Mouse (Mus musculus): ENCODE results near the gene Plcd3. TPM values are rescaled to one million over a fixed set of nuclear protein-coding genes. Genes with fewer than 3 reads are reported as not detected.

Plcd3 gene
- polyA plus RNA-seq, 1 experiment from 2014 or later: 0.92 TPM

DNA sequence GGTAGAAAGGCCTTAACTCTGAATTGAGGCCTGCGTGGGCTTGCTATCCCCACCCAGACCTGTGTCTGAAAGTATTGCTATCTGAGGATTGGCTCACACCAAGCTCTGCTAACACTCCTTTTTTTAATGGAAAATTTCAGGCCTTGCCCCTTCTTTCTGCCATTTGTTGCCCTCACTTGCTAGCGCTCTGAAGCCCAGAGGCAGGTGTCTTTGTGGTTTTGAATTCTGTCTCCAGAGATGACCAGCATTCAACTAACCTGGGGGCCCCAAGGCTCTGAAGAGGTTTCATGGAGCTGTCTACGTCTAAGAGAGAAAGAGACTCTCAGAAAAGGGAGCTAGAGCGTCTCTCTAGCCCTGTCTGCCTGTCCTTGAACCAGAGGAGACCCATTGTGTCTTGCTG is 33.2 kb downstream of the Plcd3 start:
- peaks cover 73% of the 10 kb centered on the region for H3K36me3 ChIP-seq (ENCODE audit: poor library complexity, severe bottlenecking)

GRCm38 (mm10) chr11:103067457-103068001 is 33.9 kb downstream of the Plcd3 start:
- no peaks in the 10 kb centered on the region for H3K27me3 ChIP-seq
- H3K9me3 ChIP-seq (replicated peaks): no peaks in the 10 kb centered on the region
- no peaks in the 10 kb centered on the region for H3K4me1 ChIP-seq
- peaks cover 78% of the 10 kb centered on the region for H3K36me3 ChIP-seq (ENCODE audit: poor library complexity, severe bottlenecking)
- ATAC-seq: no peak
- H3K4me2 ChIP-seq: no peak overlapping the region
- 90% methylated on average over 8 of the region's 8 CpGs for WGBS
- no peak overlapping the region for H3K27ac ChIP-seq
- no peak overlapping the region for H3K9ac ChIP-seq
- no peak overlapping the region for H3K4me3 ChIP-seq

More for the DNA sequence above, 33.2 kb downstream of the Plcd3 start:
- no peak for ATAC-seq
- no peaks in the 10 kb centered on the region for H3K9me3 ChIP-seq (replicated peaks)
- H3K4me2 ChIP-seq: no peak overlapping the region
- no peak overlapping the region for H3K9ac ChIP-seq
- H3K27me3 ChIP-seq: no peaks in the 10 kb centered on the region
- 88% methylated on average over 4 of the region's 4 CpGs for WGBS
- H3K4me3 ChIP-seq: no peak overlapping the region
- no peaks in the 10 kb centered on the region for H3K4me1 ChIP-seq
- no peak overlapping the region for H3K27ac ChIP-seq

DNA sequence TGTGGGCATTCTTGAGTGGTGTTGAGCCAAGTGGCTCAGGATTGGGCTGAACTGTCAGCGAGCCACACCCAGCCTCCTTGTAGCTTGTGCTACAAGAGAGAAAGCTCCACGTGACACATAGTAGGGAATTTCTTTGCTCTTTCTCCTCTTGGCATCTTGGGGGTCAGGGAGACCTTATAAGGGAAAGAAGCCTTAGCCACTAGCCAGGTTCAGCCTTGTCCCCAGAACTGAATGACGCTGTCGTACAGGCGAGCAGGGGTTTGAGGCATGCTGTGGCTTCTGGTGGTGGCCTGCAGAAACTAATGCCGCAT is 34.5 kb downstream of the Plcd3 start:
- Histone ChIP-seq H3K27ac (no peak overlapping the region), H3K4me2 (no peak overlapping the region), H3K27me3 (no peaks in the 10 kb centered on the region), H3K9me3 (replicated peaks) (no peaks in the 10 kb centered on the region), H3K4me3 (no peak overlapping the region), H3K4me1 (no peaks in the 10 kb centered on the region), H3K36me3 (ENCODE audit: poor library complexity, severe bottlenecking) (peaks cover 82% of the 10 kb centered on the region), H3K9ac (no peak overlapping the region)
- no peak for ATAC-seq
- 95% methylated on average over 6 of the region's 6 CpGs for WGBS

GRCm38 (mm10) chr11:103066191-103067050 is 35.0 kb downstream of the Plcd3 start:
- Histone ChIP-seq H3K4me1 (no peaks in the 10 kb centered on the region), H3K9me3 (replicated peaks) (no peaks in the 10 kb centered on the region), H3K27me3 (no peaks in the 10 kb centered on the region), H3K4me3 (no peak overlapping the region), H3K4me2 (no peak overlapping the region), H3K36me3 (ENCODE audit: poor library complexity, severe bottlenecking) (peaks cover 88% of the 10 kb centered on the region), H3K27ac (no peak overlapping the region), H3K9ac (no peak overlapping the region)
- ATAC-seq: no peak
- WGBS: 94% methylated on average over 14 of the region's 14 CpGs

DNA sequence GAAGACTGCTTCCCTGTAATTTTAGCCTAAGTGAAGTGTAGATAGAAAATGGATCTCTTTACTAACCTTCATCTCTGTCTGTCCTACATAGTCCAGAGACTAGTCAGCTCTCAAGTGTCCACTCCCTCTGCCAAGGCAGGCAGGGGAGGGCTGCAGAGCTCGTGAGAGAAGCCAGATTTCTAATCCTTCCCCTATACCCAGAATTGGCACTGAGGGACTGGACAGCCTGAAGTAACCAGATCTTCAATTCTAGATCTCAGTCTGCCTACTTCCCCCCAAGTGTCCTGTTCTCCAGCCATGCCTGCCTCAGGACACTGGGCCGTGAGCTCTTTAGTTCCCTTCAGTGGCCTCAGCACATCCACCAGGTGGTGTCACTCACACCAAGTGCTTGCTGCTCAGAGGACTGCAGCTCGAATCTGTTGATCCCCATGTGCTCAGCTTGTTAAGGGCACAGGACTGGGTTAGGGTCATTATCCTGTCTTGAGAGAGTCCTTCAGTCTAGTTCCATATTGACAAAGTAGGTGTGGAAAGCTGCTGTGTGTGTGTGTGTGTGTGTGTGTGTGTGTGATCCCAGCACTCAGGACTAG is 42.9 kb downstream of the Plcd3 start:
- no peak for ATAC-seq
- H3K36me3 ChIP-seq (ENCODE audit: poor library complexity, severe bottlenecking): peaks cover 86% of the 10 kb centered on the region
- no peak overlapping the region for H3K9ac ChIP-seq
- H3K27me3 ChIP-seq: no peaks in the 10 kb centered on the region
- no peak overlapping the region for H3K4me2 ChIP-seq
- no peak overlapping the region for H3K27ac ChIP-seq
- H3K9me3 ChIP-seq (replicated peaks): no peaks in the 10 kb centered on the region
- no peak overlapping the region for H3K4me3 ChIP-seq
- WGBS: 86% methylated on average over 3 of the region's 3 CpGs
- H3K4me1 ChIP-seq: no peaks in the 10 kb centered on the region

- Histone ChIP-seq H3K9ac (no peak overlapping the region), H3K36me3 (ENCODE audit: poor library complexity, severe bottlenecking) (peaks cover 90% of the 10 kb centered on the region), H3K4me1 (no peaks in the 10 kb centered on the region), H3K4me3 (no peak overlapping the region), H3K27me3 (no peaks in the 10 kb centered on the region), H3K9me3 (replicated peaks) (no peaks in the 10 kb centered on the region), H3K4me2 (no peak overlapping the region), H3K27ac (no peak overlapping the region)
- no peak for ATAC-seq
- WGBS: 96% methylated on average over 7 of the region's 7 CpGs
Observed at GRCm38 (mm10) chr11:103056636-103057035, 44.8 kb downstream of the Plcd3 start.

DNA sequence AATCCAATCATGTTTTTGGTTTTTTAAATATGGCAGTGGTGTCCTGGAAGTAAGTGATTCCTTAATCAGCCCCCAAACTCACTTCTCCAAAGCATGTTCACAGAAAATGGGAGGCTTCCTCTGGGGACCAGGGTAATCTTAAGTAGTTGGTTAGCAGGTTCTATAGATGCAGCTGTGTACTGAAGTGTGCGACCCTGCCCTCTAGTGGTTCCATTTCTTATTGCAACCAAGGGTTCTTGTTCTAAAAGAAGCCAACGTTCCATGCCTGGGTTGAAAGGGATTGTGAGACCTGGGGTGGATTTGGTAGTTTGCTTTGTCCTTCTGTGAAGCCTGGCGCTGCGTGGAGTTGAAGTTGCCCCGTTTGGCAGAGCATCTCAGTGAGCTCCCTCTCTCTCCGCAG is 46.7 kb downstream of the Plcd3 start:
- no peak overlapping the region for H3K4me2 ChIP-seq
- H3K9me3 ChIP-seq (replicated peaks): no peaks in the 10 kb centered on the region
- peaks cover 88% of the 10 kb centered on the region for H3K36me3 ChIP-seq (ENCODE audit: poor library complexity, severe bottlenecking)

GRCm38 (mm10) chr11:103053191-103054076 is 48.0 kb downstream of the Plcd3 start:
- Histone ChIP-seq H3K4me1 (no peaks in the 10 kb centered on the region), H3K9me3 (replicated peaks) (no peaks in the 10 kb centered on the region), H3K4me3 (no peak overlapping the region), H3K4me2 (no peak overlapping the region), H3K36me3 (ENCODE audit: poor library complexity, severe bottlenecking) (peaks cover 78% of the 10 kb centered on the region), H3K27ac (no peak overlapping the region), H3K27me3 (no peaks in the 10 kb centered on the region), H3K9ac (no peak overlapping the region)
- 93% methylated on average over 18 of the region's 18 CpGs for WGBS
- no peak for ATAC-seq

More for the DNA sequence above, 46.7 kb downstream of the Plcd3 start:
- Histone ChIP-seq H3K9ac (no peak overlapping the region), H3K4me1 (no peaks in the 10 kb centered on the region), H3K27me3 (no peaks in the 10 kb centered on the region), H3K4me3 (no peak overlapping the region), H3K27ac (no peak overlapping the region)
- WGBS: 42% methylated on average over 6 of the region's 6 CpGs
- no peak; the same call in 1 of the 2 replicates for ATAC-seq

- Histone ChIP-seq H3K27me3 (no peaks in the 10 kb centered on the region), H3K4me2 (no peak overlapping the region), H3K9ac (no peak overlapping the region), H3K4me3 (no peak overlapping the region), H3K4me1 (no peaks in the 10 kb centered on the region), H3K27ac (no peak overlapping the region), H3K9me3 (replicated peaks) (no peaks in the 10 kb centered on the region), H3K36me3 (ENCODE audit: poor library complexity, severe bottlenecking) (peaks cover 72% of the 10 kb centered on the region)
- WGBS: 86% methylated on average over 6 of the region's 6 CpGs
- no peak for ATAC-seq
Observed at GRCm38 (mm10) chr11:103052078-103052477, 49.4 kb downstream of the Plcd3 start.

GRCm38 (mm10) chr11:103051249-103051691 is 50.2 kb downstream of the Plcd3 start:
- H3K27me3 ChIP-seq: no peaks in the 10 kb centered on the region
- no peaks in the 10 kb centered on the region for H3K9me3 ChIP-seq (replicated peaks)
- H3K36me3 ChIP-seq (ENCODE audit: poor library complexity, severe bottlenecking): peaks cover 70% of the 10 kb centered on the region
- no peak overlapping the region for H3K4me3 ChIP-seq
- no peaks in the 10 kb centered on the region for H3K4me1 ChIP-seq
- H3K4me2 ChIP-seq: no peak overlapping the region
- no peak overlapping the region for H3K9ac ChIP-seq
- ATAC-seq: no peak
- 85% methylated on average over 8 of the region's 8 CpGs for WGBS
- no peak overlapping the region for H3K27ac ChIP-seq

GRCm38 (mm10) chr11:103050153-103050552 is 51.3 kb downstream of the Plcd3 start:
- no peak overlapping the region for H3K27ac ChIP-seq
- H3K4me1 ChIP-seq: no peaks in the 10 kb centered on the region
- H3K9me3 ChIP-seq (replicated peaks): no peaks in the 10 kb centered on the region
- peaks cover 70% of the 10 kb centered on the region for H3K36me3 ChIP-seq (ENCODE audit: poor library complexity, severe bottlenecking)
- H3K27me3 ChIP-seq: no peaks in the 10 kb centered on the region
- 95% methylated on average over 9 of the region's 9 CpGs for WGBS
- no peak overlapping the region for H3K9ac ChIP-seq
- no peak overlapping the region for H3K4me2 ChIP-seq
- no peak for ATAC-seq
- H3K4me3 ChIP-seq: no peak overlapping the region

GRCm38 (mm10) chr11:103049611-103050010 is 51.8 kb downstream of the Plcd3 start:
- H3K9ac ChIP-seq: no peak overlapping the region

More at GRCm38 (mm10) chr11:103049611-103050010, 51.8 kb downstream of the Plcd3 start:
- H3K27me3 ChIP-seq: no peaks in the 10 kb centered on the region
- H3K9me3 ChIP-seq (replicated peaks): no peaks in the 10 kb centered on the region
- no peak for ATAC-seq
- H3K4me2 ChIP-seq: no peak overlapping the region
- no peaks in the 10 kb centered on the region for H3K4me1 ChIP-seq
- H3K36me3 ChIP-seq (ENCODE audit: poor library complexity, severe bottlenecking): peaks cover 73% of the 10 kb centered on the region
- 96% methylated on average over 5 of the region's 5 CpGs for WGBS
- H3K4me3 ChIP-seq: no peak overlapping the region
- H3K27ac ChIP-seq: no peak overlapping the region
